Mouse (Mus musculus) hindbrain, embryonic 16.5 days (tissue): ENCODE data around the gene Ptpra. TPM values are rescaled to one million over a fixed set of nuclear protein-coding genes. Genes with fewer than 3 reads are reported as not detected.
A peak's percentile ranks its signal among the peaks of the same experiment; 100 is the strongest.
"Not testable (repeated sequence)": the region's sequence is repeated elsewhere in the genome, so short reads cannot be mapped to it uniquely, and the experiment has no call there.

Experiments
- ATAC-seq: fragments of 200-750 bp; cut with Nextera tagmentation; 2 replicates; pipeline ENCODE4 v1.8.0; 2017; ENCODE audit warnings: moderate TSS enrichment, moderate library complexity
- H3K27ac ChIP-seq: fragments of 300-500 bp; sonication (generic); 2 replicates; pipeline ENCODE4 v1.5.1; 2014; ENCODE audit warnings: low read depth, mild to moderate bottlenecking, control low read depth, low read length, moderate library complexity
- H3K27me3 ChIP-seq: fragments of 300-500 bp; sonication (generic); replicated peaks from 2 replicates; pipeline ENCODE4 v1.6.1; 2014; ENCODE audit warnings: low read length; ENCODE audit not compliant: control insufficient read depth, insufficient read depth
- H3K36me3 ChIP-seq: fragments of 300-500 bp; sonication (generic); 2 replicates; pipeline ENCODE4 v1.6.1; 2014; ENCODE audit warnings: mild to moderate bottlenecking, low read length, moderate library complexity, mixed read lengths; ENCODE audit not compliant: control insufficient read depth, insufficient read depth
- H3K4me1 ChIP-seq: fragments of 300-500 bp; sonication (generic); 2 replicates; pipeline ENCODE4 v1.6.1; 2014; ENCODE audit warnings: low read depth, low read length; ENCODE audit not compliant: control insufficient read depth, insufficient read depth
- H3K4me2 ChIP-seq: fragments of 300-500 bp; sonication (generic); 2 replicates; pipeline ENCODE4 v1.6.1; 2014; ENCODE audit warnings: mild to moderate bottlenecking, low read length, control low read depth, moderate library complexity
- H3K4me3 ChIP-seq: fragments of 300-500 bp; sonication (generic); 2 replicates; pipeline ENCODE4 v1.5.1; 2014; ENCODE audit warnings: mild to moderate bottlenecking, low read length, control low read depth, moderate library complexity
- H3K9ac ChIP-seq: fragments of 300-500 bp; sonication (generic); 2 replicates; pipeline ENCODE4 v1.6.1; 2014; ENCODE audit warnings: low read depth, mild to moderate bottlenecking, control low read depth, low read length, moderate library complexity
- H3K9me3 ChIP-seq: fragments of 300-500 bp; sonication (generic); 2 replicates; pipeline ENCODE4 v1.6.1; 2014; ENCODE audit warnings: mild to moderate bottlenecking, low read length, moderate library complexity; ENCODE audit not compliant: control insufficient read depth
- WGBS: fragments of 180-500 bp; shearing (Covaris S2); extraction: QIAGEN DNeasy Blood & Tissue Kit; methylation state at CpG from one replicate; pipeline ENCODE4 v1.1.7; 2014; 5-methylcytosine and 5-hydroxymethylcytosine counted together
- polyA plus RNA-seq: library from polyadenylated mRNA; unstranded; fragments of >200 nt; fragmentation: Nextera tagmentation; extraction: Ambion mirVana; gene quantifications from 2 replicates; pipeline ENCODE4 v1.2.1, GENCODE M21; 2015

Gene Ptpra
- polyA plus RNA-seq, 1 experiment from 2014 or later = 134 TPM

- Histone ChIP-seq H3K36me3 (no peaks in the 10 kb centered on the region), H3K4me3 (no peak overlapping the region), H3K4me2 (no peak overlapping the region), H3K27ac (peak overlapping the region; percentile 30), H3K9me3 (no peaks in the 10 kb centered on the region), H3K9ac (no peak overlapping the region), H3K4me1 (peaks cover 7% of the 10 kb centered on the region), H3K27me3 (no peaks in the 10 kb centered on the region)
- 8% methylated on average over 7 of the region's 7 CpGs for WGBS
- peak; percentile 82 for ATAC-seq
These were observed 41.5 kb downstream of the Ptpra start for GRCm38 (mm10) chr2:130491587-130491986.

GRCm38 (mm10) chr2:130495114-130495513 is 45.0 kb downstream of the Ptpra start:
- not testable (repeated sequence) for H3K36me3 ChIP-seq, H3K4me1 ChIP-seq, H3K9me3 ChIP-seq, H3K4me2 ChIP-seq, H3K4me3 ChIP-seq, H3K27me3 ChIP-seq, H3K9ac ChIP-seq, ATAC-seq
- H3K27ac ChIP-seq = peak overlapping the region; percentile 57; the same call in 1 of the 2 replicates
- 80% methylated on average over 4 of the region's 4 CpGs for WGBS

DNA sequence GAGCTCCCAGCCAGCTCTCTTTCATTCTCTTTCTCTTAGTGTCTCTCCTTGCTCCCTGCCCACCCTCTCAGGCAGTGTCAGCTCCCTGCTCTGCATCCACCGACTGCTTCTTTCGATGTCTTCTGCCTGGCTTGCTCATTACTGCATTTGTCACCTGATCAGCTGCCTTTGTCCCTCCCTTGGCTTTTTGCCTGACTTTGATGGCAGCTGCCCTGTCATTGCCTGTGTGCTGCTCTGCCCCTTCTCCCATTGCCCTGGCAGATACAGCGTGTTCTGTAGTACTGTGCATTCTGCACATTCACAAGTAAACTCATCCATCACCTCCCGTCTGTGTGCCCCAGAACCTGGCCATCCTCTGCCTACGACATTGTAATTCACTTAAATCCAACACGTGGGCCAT is 46.0 kb downstream of the Ptpra start:
- Histone ChIP-seq H3K4me1 (peaks cover 7% of the 10 kb centered on the region), H3K9me3 (no peaks in the 10 kb centered on the region), H3K4me2 (no peak overlapping the region), H3K27me3 (no peaks in the 10 kb centered on the region), H3K4me3 (no peak overlapping the region), H3K27ac (peak overlapping the region; percentile 57; the same call in 1 of the 2 replicates), H3K9ac (0 out of 2 replicates have a peak overlapping the region, but pooled peaks have one; percentile 9), H3K36me3 (no peaks in the 10 kb centered on the region)
- 16% methylated on average over 6 of the region's 6 CpGs for WGBS
- peak; percentile 92 for ATAC-seq

DNA sequence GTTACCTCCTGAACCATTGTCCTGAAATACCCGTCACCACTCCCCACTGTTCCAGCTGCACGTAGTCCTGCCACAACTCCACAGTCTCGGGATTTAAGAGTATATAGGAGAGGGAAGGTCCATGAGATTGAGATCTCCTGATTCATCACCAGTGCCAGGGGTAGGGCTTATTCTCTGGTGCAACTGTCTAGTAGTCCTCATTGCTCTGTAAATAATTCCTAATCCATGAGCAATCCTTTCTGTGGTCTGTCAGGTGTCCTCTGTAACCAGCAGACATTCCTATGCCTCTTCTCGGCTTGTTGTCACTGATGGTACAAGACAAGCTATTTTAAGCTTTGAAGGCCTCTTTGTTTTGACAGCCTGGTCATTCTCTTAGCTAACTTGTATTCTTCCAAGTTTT is 46.9 kb downstream of the Ptpra start:
- H3K9ac ChIP-seq = no peak overlapping the region
- H3K27me3 ChIP-seq = no peaks in the 10 kb centered on the region
- peaks cover 7% of the 10 kb centered on the region for H3K4me1 ChIP-seq
- no peak overlapping the region for H3K4me3 ChIP-seq
- 23% methylated on average over 4 of the region's 4 CpGs for WGBS
- no peaks in the 10 kb centered on the region for H3K9me3 ChIP-seq
- H3K4me2 ChIP-seq = no peak overlapping the region
- ATAC-seq = no peak
- no peaks in the 10 kb centered on the region for H3K36me3 ChIP-seq
- no peak overlapping the region for H3K27ac ChIP-seq

- H3K36me3 ChIP-seq = 0 out of 2 replicates have a peak, but pooled peaks cover 2% of the 10 kb centered on the region
- H3K27ac ChIP-seq = no peak overlapping the region
- H3K9me3 ChIP-seq = no peaks in the 10 kb centered on the region
These were observed 49.5 kb downstream of the Ptpra start for GRCm38 (mm10) chr2:130499546-130499945.

GRCm38 (mm10) chr2:130501556-130501955 is 51.5 kb downstream of the Ptpra start:
- H3K9ac ChIP-seq = no peak overlapping the region
- no peaks in the 10 kb centered on the region; the same call in none of the 2 replicates for H3K4me1 ChIP-seq
- H3K9me3 ChIP-seq = no peaks in the 10 kb centered on the region
- no peaks in the 10 kb centered on the region for H3K27me3 ChIP-seq
- no peak overlapping the region for H3K27ac ChIP-seq
- H3K4me3 ChIP-seq = no peak overlapping the region
- H3K36me3 ChIP-seq = peaks cover 11% of the 10 kb centered on the region; the same call in 1 of the 2 replicates
- WGBS = 92% methylated on average over 2 of the region's 2 CpGs
- no peak overlapping the region for H3K4me2 ChIP-seq
- no peak for ATAC-seq

More at GRCm38 (mm10) chr2:130499546-130499945, 49.5 kb downstream of the Ptpra start:
- H3K4me1 ChIP-seq = peaks cover 7% of the 10 kb centered on the region
- no peaks in the 10 kb centered on the region for H3K27me3 ChIP-seq
- H3K4me3 ChIP-seq = no peak overlapping the region
- WGBS = 60% methylated on average over 3 of the region's 3 CpGs
- ATAC-seq = no peak
- H3K9ac ChIP-seq = no peak overlapping the region
- no peak overlapping the region for H3K4me2 ChIP-seq

- not testable (repeated sequence) for H3K27me3 ChIP-seq, H3K9ac ChIP-seq, H3K4me3 ChIP-seq, ATAC-seq, H3K27ac ChIP-seq, H3K4me2 ChIP-seq, H3K9me3 ChIP-seq, H3K4me1 ChIP-seq, H3K36me3 ChIP-seq
- WGBS = 99% methylated on average over 4 of the region's 5 CpGs
These were observed 61.5 kb downstream of the Ptpra start for GRCm38 (mm10) chr2:130511616-130512015.

DNA sequence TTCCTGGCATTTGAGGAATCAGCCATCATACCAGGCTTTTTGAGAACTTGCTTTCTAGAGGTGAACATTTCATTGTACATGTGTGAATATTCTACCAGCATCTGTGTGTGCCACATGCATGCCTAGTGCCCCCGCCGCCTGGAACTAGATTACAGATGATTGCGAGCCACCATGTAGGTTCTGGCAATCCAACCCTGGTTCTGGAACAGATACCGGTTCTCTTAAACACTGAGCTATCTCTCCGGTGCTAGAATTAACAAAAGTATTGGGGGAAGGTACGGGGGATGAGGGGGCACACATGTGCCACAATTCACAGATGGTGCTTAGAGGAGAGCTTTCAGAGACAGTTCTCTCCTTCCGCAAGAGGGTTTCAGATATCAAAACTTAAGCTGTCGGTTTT is 63.8 kb downstream of the Ptpra start:
- Histone ChIP-seq H3K4me1 (no peaks in the 10 kb centered on the region; the same call in 1 of the 2 replicates), H3K27me3 (no peaks in the 10 kb centered on the region)

DNA sequence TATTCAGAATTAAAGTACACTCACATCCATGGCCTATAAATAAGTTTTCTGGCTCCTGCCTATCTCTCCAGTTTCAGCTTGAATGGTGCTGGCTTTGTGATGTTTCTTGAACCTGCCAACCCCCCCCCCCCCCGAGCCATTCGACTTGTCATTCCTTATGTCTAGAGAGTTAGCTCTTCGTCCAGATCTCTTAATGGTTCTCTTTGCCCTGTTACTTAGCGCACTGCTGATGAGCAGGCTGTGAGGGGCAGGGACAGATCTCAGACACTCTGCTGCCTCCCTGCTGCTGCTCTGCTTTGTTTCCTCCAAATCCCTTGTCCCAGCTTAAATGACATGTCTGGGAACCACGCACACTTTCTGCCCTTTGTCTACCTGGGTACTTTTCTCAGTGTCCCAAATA is 65.7 kb downstream of the Ptpra start:
- H3K4me2 ChIP-seq = no peak overlapping the region
- H3K9me3 ChIP-seq = no peaks in the 10 kb centered on the region
- ATAC-seq = no peak
- H3K4me1 ChIP-seq = no peaks in the 10 kb centered on the region; the same call in 1 of the 2 replicates
- no peak overlapping the region for H3K27ac ChIP-seq
- no peak overlapping the region for H3K4me3 ChIP-seq
- H3K36me3 ChIP-seq = peaks cover 10% of the 10 kb centered on the region
- WGBS = 34% methylated on average over 5 of the region's 5 CpGs
- no peaks in the 10 kb centered on the region for H3K27me3 ChIP-seq
- H3K9ac ChIP-seq = no peak overlapping the region

More for the DNA sequence above, 63.8 kb downstream of the Ptpra start:
- Histone ChIP-seq H3K27ac (no peak overlapping the region), H3K9ac (no peak overlapping the region), H3K36me3 (peaks cover 6% of the 10 kb centered on the region), H3K4me2 (no peak overlapping the region), H3K9me3 (no peaks in the 10 kb centered on the region), H3K4me3 (no peak overlapping the region)
- WGBS = 95% methylated on average over 8 of the region's 8 CpGs
- ATAC-seq = no peak

DNA sequence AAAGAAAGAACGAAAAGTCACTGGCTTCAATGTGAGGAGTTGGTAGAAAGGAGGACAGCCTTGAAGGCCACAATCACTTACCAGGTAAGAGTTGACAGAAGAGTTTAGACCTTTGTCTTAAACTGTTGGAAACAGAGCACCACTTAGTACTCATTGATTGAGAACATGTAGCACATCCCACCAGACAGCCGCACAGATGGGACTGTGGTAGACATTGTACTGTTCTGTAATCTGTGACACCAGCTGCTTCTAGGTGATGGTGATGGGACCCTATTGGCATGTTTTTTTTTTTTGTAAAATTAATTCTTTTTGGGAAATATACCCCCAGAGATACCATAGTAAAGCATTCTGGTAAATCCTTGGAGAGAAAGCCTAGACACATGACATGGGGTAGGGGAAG is 71.8 kb downstream of the Ptpra start:
- peaks cover 25% of the 10 kb centered on the region for H3K36me3 ChIP-seq
- no peak for ATAC-seq
- 97% methylated on average over 2 of the region's 2 CpGs for WGBS

More for the DNA sequence above, 71.8 kb downstream of the Ptpra start:
- Histone ChIP-seq H3K9ac (no peak overlapping the region), H3K27ac (no peak overlapping the region), H3K4me1 (no peaks in the 10 kb centered on the region), H3K4me2 (no peak overlapping the region), H3K27me3 (no peaks in the 10 kb centered on the region), H3K9me3 (no peaks in the 10 kb centered on the region), H3K4me3 (no peak overlapping the region)
